Mouse (Mus musculus) kidney, postnatal 4 days (tissue): ENCODE results near the gene Def6.

ENCODE experiments used
- DNase-seq, 2 experiments: peaks; one replicate each; pipeline ENCODE4 v3.0.0; 2021; ENCODE audit warnings: mixed read lengths in 2 of 2

Gene Def6

DNA sequence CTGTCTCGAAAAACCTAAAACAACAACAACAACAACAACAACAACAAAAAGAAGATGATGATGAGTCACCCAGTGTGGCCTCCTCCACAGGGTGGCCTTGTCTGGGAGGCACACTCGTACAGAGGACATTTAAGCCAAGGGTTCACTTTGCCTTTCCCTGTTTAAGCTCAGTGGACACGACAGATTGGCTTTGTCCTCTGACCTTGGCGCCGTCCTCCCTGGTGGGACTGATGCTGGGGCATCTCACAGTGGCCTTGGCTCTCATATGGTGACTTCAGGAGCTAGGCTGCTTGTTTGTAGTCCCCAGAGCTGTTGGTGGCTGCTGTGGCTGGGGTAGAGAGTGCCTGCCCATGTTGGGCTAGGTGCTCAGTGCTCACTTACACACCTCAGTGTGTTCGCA, 36.6 kb downstream of the Def6 start:
- no peak for DNase-seq

DNA sequence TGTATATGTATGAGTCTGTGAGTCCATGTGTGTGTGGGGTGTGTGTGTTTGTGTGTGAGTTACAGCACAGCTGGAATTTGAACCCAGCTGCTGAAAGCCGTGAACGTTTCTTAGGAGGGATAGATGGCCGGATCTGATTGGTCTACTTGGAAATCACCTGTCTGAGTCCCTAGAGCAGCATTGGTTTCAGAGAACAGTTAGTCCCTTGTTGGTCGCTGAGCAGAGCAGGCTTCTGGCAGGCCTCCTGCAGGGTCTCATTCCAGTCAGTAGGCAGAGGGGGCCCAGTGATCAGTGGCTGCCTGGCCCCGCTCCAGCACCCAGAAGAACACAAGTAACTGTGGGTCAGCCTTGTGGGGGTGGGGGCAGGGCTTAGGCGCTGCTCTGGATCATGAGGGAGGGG, 37.1 kb downstream of the Def6 start:
- DNase-seq, result peak in 1 of 2 experiments; percentile 47

DNA sequence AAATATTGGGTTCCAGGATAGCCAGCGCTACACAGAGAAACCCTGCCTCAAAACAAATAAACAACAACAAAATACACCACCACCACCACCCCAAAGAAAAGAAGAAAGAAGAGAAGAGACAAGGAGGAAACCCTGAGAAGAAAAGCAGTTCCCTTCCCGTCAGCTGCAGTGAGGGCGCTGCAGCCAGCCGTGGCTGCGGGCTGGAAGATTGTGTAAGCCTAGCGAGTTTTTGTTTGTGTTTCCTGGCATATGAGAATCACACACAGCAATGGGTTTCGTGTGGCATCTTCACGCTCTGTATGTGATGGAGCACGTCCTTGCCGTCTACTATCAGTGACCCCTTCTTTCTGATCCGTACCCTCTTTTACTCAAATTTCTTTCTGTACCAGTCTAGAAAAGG, 39.1 kb downstream of the Def6 start:
- DNase-seq, result no peak

DNA sequence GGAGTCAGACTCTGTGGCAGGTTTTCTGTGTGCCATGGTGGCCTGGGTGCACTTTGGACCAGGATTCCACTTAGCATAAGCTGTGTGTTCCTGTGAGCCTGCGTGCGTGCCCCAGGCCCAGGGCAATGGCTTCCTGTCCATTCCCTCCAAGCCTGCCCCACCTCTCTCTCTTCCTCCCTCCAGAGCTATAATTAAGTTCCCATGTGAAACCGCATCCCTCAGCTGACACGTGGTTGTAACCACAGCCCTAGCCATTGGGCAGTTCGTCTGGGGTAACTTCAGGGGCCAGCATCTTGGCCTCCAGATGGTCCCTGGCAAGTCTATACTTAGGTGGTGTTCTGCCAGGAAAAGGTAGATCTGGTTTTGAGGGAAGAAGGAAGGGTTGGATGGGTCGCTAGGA, 40.0 kb downstream of the Def6 start:
- peak in 1 of 2 experiments; percentile 51 for DNase-seq

DNA sequence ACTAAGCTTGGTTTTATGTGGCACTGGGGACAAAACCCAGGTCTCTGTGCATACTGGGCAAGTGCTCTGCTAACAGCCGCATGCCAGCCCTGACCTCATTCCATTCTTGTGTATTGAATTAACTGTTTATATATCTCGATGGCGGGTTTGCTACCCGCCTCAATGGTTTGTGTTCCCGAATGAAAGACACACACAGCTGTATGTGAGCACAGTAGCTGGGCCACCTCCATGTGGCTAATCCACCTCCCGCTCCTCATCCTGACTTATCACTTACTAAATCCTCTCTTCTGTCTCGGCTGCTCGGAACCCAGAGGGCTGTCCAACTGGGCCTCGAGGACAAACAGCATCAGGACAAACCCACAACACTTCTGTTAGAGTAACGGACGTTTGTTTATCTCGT, 41.5 kb downstream of the Def6 start:
- DNase-seq, result no peak

DNA sequence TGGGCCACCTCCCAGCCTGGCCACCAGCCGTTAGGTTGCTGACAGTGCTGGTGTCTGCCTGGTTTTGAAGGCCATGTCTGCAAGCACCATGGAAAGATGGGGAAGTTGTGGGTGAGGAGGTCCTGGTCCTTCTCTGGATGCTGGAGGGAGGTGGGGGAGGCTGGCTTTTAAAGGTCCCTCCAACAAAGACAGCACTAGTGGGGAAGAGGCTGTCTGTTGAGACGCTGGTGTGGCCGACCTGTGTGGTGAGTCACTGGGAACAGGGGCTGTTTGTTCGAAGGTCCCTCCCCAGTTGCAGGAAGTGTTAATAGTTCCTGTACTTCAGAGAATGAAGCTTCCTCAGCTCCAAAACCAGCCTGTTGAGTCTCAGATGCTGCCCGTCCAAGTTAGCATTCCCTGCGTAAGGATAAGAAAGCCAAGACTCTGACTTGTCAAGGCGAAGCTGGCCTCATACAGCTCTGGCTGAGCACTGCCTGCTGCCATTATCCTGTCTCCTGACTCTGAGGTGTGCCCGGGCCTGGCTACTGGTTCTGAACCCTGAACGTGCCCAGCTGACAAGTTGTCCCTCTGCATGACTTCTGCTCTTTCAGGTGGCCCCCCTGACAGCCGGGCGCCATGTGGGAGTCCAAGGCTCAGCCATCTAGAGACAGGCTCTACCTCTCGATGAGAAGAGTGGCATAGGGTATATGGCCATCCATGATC, 44.2 kb downstream of the Def6 start:
- DNase-seq, result no peak

DNA sequence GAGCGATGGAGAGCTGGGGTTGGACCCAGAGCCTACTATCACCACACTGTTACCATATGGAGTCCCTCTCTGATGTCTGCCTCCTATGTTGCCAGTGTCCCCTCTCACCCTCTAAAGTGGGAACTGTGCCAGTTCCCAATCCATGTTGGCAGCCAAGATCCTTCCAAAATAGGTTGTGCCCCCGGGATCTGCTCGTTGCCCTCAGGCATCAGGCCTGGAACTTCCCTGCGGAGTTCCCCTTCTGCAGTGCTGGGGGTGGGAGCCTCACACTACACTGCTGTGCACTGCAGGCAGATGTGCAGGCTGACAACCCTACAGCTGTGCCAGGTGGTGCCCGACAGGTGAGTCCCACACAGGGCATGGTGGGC, 44.7 kb downstream of the Def6 start:
- no peak for DNase-seq

DNA sequence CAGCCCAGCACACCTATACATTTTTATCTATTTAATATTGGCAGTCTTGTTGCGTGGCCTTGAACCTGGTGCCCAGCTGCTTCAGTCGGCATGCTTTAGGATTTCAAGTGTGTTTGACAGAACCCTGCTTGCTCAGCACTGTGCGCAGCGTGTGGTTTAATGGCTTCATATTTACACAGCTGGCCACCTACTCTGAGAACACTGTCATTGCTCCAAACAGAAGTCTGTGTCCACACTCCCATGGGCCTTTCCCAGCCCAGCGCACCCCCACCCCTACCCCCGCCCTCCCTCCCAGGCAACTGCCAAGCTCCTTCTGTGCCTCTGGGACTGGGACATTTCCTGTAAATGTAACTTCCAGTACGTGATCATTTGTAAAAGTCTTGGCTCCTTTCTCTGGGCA, 45.6 kb downstream of the Def6 start:
- DNase-seq, result peak; percentile 43 to 57

DNA sequence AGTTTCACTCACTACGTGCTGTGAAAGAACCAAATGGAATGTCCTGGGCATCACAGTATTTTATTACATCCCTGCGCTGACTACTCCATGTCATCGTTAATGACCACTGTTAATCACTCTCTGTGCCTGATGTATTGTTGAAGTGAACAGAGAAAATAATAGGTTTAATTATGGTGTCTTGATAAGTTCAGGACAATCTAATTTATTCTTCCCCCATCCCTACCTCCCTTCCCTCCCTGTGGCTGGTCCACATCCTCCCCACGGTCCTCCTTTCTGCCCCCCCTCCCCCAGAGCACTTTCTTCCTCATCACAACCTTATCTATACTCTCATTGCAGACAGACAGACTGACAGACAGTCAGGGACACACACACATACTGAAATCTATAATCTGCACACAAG, 47.2 kb downstream of the Def6 start:
- no peak for DNase-seq

DNA sequence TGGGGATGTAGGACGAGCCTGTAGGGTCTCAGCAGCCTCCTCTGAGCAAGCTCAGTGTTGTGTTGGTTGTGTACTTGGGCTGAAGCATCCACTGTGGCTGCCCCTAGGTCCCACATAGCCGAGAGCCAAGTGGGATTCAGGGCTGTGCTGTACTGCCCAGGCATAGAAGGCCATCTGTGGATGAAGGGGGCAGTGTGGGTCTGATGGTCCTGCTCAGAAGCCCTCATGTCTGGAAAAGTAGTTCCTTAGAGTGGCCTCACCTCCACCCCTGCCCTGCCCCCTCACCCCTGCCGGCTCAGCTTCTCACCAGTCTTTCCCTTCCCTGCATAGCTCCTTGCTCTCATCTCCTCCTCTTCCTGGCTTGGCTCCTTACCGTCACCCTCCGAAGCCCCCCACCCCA, 48.1 kb downstream of the Def6 start:
- peak in 1 of 2 experiments; percentile 27 for DNase-seq

DNA sequence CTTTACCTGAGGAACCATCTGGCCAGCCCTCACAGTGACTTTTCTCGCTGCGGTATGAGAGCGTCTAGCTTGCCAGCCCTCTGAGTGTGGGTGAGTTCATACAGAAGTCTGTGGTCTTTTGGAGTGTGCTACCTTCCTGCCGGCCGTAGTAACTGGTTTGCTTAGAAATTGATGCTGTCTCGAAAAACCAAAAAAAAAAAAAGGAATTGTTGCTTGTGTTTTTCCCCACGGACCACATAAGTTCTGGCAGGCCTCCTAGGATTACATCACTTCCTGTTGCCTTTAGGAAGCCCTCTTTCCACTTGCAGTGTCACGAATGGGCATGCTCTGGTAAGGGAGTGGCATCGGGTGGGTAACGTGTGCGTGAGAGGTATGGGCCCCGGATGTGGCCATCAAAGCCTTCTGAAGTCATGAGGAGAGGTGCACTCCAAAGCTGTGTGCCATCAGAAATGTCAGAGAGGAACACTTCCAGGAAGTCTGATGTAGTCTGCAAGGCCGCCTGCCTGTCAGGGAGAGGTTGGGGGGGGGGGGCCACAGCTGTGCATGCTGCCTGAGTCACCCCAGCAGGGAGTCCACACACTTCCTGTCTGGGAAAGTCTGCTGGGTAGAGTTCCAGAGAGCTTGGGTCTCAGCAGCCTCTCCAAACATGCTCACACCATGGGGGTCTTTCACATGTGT, 49.2 kb downstream of the Def6 start:
- DNase-seq, result peak; percentile 59 to 73

DNA sequence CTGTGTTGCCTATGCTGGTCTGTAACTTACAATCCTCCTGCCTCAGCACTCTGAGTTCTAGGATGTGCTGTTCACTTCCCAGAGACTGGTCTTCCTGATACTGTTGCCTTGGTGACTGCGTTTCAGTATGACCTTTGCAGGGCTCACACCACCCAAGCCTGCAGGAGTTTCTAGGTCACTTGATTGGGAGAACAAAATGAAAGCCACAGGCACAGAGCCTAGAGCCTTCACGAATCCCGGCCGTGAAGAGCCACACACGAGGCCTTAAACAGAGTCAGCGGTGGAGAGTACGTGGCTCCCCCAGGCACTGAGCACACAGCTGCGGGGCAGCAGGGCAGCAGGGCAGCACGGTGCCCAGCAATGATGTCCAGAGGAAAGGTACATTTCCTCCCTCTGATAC, 50.7 kb downstream of the Def6 start:
- DNase-seq, result no peak

DNA sequence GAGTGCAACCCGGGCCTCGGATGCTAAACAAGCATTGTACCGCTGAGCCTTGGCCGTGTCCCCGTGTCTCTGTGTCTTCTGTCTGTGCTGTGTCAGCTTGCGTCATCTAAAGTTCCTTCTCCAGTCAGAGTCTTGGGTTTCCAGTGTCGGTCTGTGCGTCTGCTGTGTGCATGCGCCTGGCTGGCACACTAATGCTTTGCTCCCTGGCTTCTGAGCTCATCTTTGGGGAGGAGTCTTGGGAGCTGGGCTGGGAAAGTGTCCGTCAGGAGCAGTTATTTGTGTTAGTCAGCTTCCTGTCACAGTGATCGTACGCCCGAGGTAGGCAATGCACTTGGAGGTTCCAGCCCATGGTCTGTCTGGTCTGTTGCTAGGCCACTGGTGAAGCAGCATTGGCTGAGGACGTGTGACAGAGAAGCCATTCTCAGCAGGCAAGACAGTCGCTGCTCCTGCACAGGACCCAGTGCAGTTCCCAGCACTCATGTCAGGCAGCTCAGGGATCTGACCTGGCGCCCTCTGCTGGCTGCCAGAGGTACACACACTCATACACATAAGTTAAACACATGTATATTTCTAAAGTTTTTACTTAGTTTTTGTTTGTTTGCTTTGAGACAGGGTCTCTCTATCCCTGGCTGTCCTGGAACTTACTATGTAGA, 52.4 kb downstream of the Def6 start:
- DNase-seq, result no peak

DNA sequence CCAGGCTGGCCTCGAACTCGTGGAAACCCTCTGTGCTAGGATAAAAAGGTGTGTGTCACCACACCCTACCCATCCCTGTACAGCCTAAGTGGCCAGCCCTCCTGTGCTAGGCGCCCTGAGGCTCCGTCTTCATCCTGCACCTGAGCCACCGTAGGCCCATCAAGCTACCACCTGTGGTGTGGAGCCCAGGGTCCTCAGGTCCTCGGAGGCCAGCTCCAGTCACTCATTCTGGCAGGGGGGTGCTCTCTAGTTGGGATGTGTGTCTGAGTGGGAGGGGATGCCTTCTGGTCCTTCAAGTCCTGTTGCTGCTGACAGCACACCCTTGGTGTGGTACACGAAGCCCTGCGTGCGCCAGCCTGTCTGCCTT, 52.9 kb downstream of the Def6 start:
- DNase-seq, result no peak

DNA sequence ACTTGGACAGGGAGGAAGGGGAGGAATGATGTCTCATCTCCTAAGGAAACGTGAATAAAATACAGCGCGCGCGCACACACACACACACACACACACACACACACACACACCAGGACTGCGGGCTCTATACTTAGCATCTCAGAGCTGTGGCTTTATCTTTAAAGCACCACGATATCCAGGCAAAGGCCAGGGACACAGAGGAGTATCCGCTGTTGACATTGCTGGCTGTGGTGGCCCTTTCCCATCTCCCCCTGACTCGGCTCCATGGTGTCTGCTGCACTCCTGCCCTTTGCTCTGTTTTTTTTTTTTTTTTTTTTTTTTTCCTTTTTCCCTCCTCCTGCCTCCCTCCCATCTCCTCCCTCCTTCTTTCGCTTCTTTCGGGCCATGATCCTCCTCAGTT, 54.2 kb downstream of the Def6 start:
- no peak for DNase-seq

DNA sequence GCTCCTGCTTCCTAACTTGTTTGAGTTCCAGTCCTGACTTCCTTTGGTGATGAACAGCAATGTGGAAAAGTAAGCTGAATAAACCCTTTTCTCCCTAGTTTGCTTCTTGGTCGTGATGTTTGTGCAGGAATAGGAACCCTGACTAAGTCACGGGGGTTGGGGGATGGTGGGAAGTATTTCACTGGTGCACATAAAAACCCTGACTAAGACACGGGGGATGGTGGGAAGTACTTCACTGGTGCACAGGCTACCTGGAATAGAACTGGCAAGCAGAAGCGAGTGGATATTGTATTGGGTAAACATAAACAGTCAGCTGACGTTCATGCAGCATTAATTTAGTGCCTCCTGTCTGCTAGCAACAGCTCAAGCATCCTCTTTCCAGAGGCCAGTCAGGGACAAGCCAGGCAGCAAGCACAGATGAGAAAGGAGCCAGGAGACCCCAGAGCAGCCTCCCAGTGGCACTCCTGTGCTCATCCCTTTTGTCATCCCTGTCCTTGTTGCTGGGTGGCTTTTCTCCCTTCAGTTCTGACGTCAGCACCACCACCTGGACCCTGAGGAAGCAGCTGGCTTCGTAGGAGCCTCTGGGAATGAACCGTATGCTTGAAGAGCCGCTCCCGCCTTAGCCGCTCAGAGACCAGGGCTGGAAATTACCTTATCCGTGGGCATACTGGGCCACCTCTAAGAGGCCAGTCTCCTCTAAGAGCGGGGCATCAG, 55.8 kb downstream of the Def6 start:
- no peak for DNase-seq

DNA sequence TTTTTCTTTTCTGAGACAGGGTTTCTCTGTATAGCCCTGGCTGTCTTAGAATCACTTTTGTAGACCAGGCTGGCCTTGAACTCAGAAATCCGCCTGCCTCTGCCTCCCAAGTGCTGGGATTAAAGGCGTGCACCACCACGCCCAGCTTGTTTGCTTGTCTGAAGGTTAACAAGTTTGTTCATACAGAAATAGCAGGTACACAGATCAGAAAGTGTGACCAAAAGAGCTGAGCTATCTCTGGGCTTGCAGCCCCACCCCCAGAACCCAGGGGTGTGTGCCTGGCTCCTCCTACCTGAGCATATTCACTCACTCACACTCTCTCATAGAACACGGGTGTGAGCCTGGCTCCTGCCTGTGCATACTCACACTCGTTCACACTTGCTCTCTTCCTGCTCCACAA, 59.7 kb downstream of the Def6 start:
- DNase-seq, result no peak

DNA sequence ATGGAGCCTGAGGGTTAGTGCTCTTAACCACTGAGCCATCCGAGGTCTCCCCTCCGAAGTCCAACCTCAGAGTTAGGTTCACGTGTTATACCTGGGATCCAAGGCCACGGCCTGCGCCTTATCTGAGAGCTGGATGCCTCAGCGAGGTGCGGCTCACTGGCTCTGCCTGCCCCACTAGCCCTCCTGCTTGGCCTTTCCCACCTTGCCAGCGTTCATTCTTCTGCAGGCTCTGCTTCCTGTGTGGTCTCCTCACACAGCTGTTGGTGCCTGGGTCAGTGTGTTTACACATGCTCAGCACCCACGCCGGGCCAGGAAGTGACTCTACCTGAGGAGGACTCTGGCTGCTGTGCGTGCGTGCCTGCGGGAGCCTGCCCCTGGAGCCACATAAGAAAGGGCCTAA, 62.6 kb downstream of the Def6 start:
- no peak for DNase-seq

DNA sequence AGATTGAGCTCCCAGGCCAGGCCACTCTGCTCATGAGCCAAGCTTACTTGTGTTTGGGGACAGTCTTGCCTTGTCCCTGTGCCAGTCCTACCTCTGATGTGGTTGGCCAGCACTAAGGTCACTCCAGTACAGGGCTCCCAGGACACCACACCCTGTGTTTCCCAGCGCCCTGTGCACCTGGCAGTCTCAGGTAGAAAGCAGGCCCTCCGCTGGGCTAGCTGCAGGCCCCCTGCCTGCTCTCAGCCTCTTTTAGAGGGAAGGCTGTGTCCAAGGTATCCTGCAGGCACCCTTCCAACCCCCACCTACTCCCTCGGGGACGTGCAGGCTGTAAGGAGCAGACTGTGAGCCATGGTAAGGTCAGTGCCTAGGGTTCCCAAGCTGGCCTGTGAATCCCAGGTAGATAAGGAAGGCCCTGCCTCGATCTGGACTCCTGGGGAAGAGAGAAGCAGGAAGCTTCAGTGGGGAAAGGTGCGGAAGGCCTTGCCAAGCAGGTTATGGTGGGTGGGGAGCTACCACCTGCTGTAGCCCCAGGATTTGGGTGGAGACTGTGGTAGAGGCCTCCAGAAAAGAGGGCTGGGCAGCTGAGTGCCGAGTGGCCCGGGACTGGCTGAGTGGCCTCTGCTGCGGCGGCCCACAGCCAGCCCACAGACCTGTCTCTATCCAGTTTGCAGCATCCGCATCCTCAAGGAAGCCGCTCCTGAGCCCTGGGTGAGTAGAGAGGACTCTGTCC, 64.1 kb downstream of the Def6 start:
- no peak for DNase-seq

DNA sequence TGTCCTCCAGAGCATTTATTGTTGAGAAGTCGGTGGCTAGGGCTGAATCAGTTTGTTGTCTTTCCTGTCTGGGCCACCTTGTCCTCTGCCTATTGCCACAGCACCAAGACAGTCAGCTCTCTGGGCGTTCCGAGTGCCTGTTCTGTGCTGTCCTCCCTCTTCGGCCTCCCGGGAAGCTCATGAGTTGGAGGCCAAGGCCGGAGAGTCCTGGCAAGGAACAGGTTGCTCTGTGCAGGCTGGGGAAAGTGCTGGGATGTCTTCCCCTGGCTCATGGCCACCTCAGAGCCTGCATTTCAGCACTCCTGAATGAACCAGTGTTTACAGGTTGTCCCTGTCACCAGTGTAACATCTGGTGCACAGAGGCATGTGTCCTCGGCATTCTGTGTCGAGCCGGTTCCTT, 64.7 kb downstream of the Def6 start:
- DNase-seq, result no peak

DNA sequence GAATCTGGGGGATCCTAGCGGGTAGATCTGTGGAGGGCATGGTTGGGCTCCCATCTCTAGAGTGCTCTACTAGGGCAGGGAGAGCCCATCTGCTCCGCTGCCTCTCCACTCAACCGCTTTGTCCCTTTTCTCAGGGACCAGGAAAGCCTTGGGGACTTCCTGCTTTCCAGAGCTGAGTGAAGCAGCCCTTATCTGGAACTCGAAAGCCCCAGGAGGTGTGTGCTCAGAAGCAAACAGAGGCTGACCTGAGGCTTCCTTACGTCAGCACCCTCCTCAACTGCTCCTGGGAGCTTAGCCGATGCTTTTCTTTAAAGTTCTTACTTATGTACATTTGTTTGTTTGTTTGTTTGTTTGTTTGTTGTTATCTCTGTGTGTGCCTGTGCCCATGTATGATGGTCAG, 65.3 kb downstream of the Def6 start:
- no peak for DNase-seq

DNA sequence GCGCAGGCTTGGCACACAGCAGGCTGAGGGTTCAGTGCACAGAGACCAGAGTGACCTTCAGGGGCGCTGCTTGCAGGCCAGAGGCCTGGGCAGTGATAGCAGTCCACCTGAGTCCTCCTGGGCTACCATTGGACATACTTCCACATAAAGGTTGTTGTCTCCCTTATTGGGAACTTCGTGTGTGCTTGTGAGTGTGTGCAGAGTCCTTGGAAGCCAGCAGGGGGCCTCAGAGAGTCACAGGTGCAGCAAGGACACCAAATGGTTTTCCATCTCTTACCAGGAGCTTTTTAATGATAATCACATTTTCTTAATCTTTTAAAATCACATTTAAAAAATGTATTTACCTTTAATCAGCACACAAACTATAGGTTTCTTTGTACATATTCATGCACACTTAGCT, 67.2 kb downstream of the Def6 start:
- DNase-seq, result peak; percentile 55 to 58

DNA sequence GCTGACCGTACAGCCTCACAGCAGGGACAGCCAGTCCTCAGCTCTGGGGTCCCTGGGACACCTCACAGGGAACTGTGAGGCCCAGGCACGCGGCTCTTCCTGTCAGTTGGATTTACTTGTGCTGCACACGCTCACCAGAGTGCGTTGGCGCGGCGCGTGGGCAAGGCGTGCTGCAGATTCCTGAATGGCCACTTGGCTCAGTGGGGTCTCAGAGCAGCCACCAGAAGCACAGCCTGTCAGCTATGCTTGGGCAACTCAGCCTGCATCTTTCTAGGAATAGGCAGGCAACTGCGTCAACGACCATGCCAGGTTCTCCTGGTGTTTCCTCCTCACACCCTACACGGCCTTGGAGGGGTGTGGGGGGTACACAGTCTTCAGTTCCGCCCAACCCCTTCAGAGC, 69.6 kb downstream of the Def6 start:
- DNase-seq, result no peak
